Mouse (Mus musculus) forebrain, embryonic 12.5 days (tissue): Measurements from ENCODE around the gene Ncoa6. TPM values are rescaled to one million over a fixed set of nuclear protein-coding genes. Genes with fewer than 3 reads are reported as not detected.

ENCODE experiments used
- ATAC-seq: fragments of 200-750 bp; cut with Nextera tagmentation; 2 replicates; pipeline ENCODE4 v1.8.0; 2017; ENCODE audit warnings: moderate TSS enrichment; ENCODE audit not compliant: low FRiP score
- H3K27ac ChIP-seq: fragments of 300-500 bp; sonication (generic); 2 replicates; pipeline ENCODE4 v1.5.1; 2016; ENCODE audit warnings: mild to moderate bottlenecking
- H3K27me3 ChIP-seq: fragments of 300-500 bp; sonication (generic); 2 replicates; pipeline ENCODE4 v1.6.1; 2016; ENCODE audit warnings: mild to moderate bottlenecking
- H3K36me3 ChIP-seq: fragments of 300-500 bp; sonication (generic); replicated peaks from 2 replicates; pipeline ENCODE4 v1.6.1; 2016; ENCODE audit warnings: mild to moderate bottlenecking
- H3K4me1 ChIP-seq: fragments of 300-500 bp; sonication (generic); 2 replicates; pipeline ENCODE4 v1.6.1; 2016
- H3K4me2 ChIP-seq: fragments of 300-500 bp; sonication (generic); 2 replicates; pipeline ENCODE4 v1.6.1; 2016; ENCODE audit warnings: mild to moderate bottlenecking, moderate library complexity
- H3K4me3 ChIP-seq: fragments of 300-500 bp; sonication (generic); replicated peaks from 2 replicates; pipeline ENCODE4 v1.5.1; 2016; ENCODE audit warnings: mild to moderate bottlenecking
- H3K9ac ChIP-seq: fragments of 300-500 bp; sonication (generic); 2 replicates; pipeline ENCODE4 v1.6.1; 2016; ENCODE audit warnings: mild to moderate bottlenecking
- H3K9me3 ChIP-seq: fragments of 300-500 bp; sonication (generic); 2 replicates; pipeline ENCODE4 v1.6.1; 2016
- WGBS: fragments of 180-500 bp; shearing (Covaris S2); methylation state at CpG from one replicate; pipeline ENCODE4 v1.1.7; 2016; 5-methylcytosine and 5-hydroxymethylcytosine counted together
- polyA plus RNA-seq: library from polyadenylated mRNA; unstranded; fragments of >200 nt; fragmentation: Nextera tagmentation; extraction: Ambion mirVana; gene quantifications from 2 replicates; pipeline ENCODE4 v1.2.1, GENCODE M21; 2016

Gene Ncoa6
- polyA plus RNA-seq, 1 experiment from 2014 or later, result 37.8 TPM

- Histone ChIP-seq H3K4me3 (no peak overlapping the region), H3K36me3 (peaks cover 50% of the 10 kb centered on the region), H3K9ac (no peak overlapping the region), H3K27ac (no peak overlapping the region), H3K4me1 (no peaks in the 10 kb centered on the region), H3K4me2 (no peak overlapping the region), H3K27me3 (no peaks in the 10 kb centered on the region), H3K9me3 (no peaks in the 10 kb centered on the region)
- no peak for ATAC-seq
- 99% methylated on average over 4 of the region's 4 CpGs for WGBS
These were observed 71.8 kb downstream of the Ncoa6 start for GRCm38 (mm10) chr2:155401926-155402325.

- H3K4me1 ChIP-seq, result no peaks in the 10 kb centered on the region
- no peak overlapping the region for H3K27ac ChIP-seq
- ATAC-seq, result no peak
- no peak overlapping the region for H3K4me2 ChIP-seq
- H3K4me3 ChIP-seq, result no peak overlapping the region
- H3K9me3 ChIP-seq, result no peaks in the 10 kb centered on the region
- H3K27me3 ChIP-seq, result no peaks in the 10 kb centered on the region
- peaks cover 38% of the 10 kb centered on the region for H3K36me3 ChIP-seq
- no peak overlapping the region for H3K9ac ChIP-seq
These were observed 73.4 kb downstream of the Ncoa6 start for GRCm38 (mm10) chr2:155400276-155400675.

- Histone ChIP-seq H3K4me3 (no peak overlapping the region), H3K9me3 (no peaks in the 10 kb centered on the region), H3K4me2 (no peak overlapping the region), H3K4me1 (no peaks in the 10 kb centered on the region), H3K36me3 (peaks cover 38% of the 10 kb centered on the region), H3K27me3 (no peaks in the 10 kb centered on the region), H3K9ac (no peak overlapping the region), H3K27ac (no peak overlapping the region)
- WGBS, result 88% methylated on average over 5 of the region's 5 CpGs
- no peak for ATAC-seq
These were observed 79.1 kb downstream of the Ncoa6 start for GRCm38 (mm10) chr2:155394586-155394985.

- no peak overlapping the region for H3K9ac ChIP-seq
- H3K27me3 ChIP-seq, result no peaks in the 10 kb centered on the region
- H3K4me3 ChIP-seq, result no peak overlapping the region
- no peaks in the 10 kb centered on the region for H3K9me3 ChIP-seq
- 97% methylated on average over 2 of the region's 2 CpGs for WGBS
- H3K4me2 ChIP-seq, result no peak overlapping the region
- no peak for ATAC-seq
- H3K36me3 ChIP-seq, result peaks cover 48% of the 10 kb centered on the region
- H3K4me1 ChIP-seq, result peaks cover 26% of the 10 kb centered on the region
- no peak overlapping the region for H3K27ac ChIP-seq
These were observed 85.1 kb downstream of the Ncoa6 start for GRCm38 (mm10) chr2:155388573-155388972.

- no peak for ATAC-seq
- Histone ChIP-seq H3K9ac (peak overlapping the region; percentile 45; the same call in 1 of the 2 replicates), H3K36me3 (peaks cover 48% of the 10 kb centered on the region), H3K9me3 (no peaks in the 10 kb centered on the region), H3K4me3 (no peak overlapping the region), H3K27me3 (no peaks in the 10 kb centered on the region), H3K4me1 (peaks cover 40% of the 10 kb centered on the region), H3K4me2 (no peak overlapping the region), H3K27ac (no peak overlapping the region)
- WGBS, result 53% methylated on average over 4 of the region's 4 CpGs
These were observed 86.6 kb downstream of the Ncoa6 start for GRCm38 (mm10) chr2:155387052-155387451.

GRCm38 (mm10) chr2:155386534-155386899, 87.2 kb downstream of the Ncoa6 start:
- Histone ChIP-seq H3K36me3 (peaks cover 48% of the 10 kb centered on the region), H3K4me2 (peak overlapping the region; percentile 37), H3K4me1 (peaks cover 40% of the 10 kb centered on the region), H3K9ac (peak overlapping the region; percentile 45), H3K27ac (no peak overlapping the region), H3K27me3 (no peaks in the 10 kb centered on the region), H3K4me3 (peak overlapping the region; percentile 8; the same call in 1 of the 2 replicates), H3K9me3 (no peaks in the 10 kb centered on the region)
- no peak for ATAC-seq
- 9% methylated on average over 27 of the region's 27 CpGs for WGBS

- H3K4me3 ChIP-seq, result peak overlapping the region; percentile 8; the same call in 1 of the 2 replicates
- 43% methylated on average over 18 of the region's 18 CpGs for WGBS
- no peaks in the 10 kb centered on the region for H3K9me3 ChIP-seq
- peak overlapping the region; percentile 45 for H3K9ac ChIP-seq
- H3K27me3 ChIP-seq, result peaks cover under 1% of the 10 kb centered on the region; the same call in 1 of the 2 replicates
- H3K4me2 ChIP-seq, result peak overlapping the region; percentile 37
- H3K27ac ChIP-seq, result no peak overlapping the region
- ATAC-seq, result no peak
- peaks cover 42% of the 10 kb centered on the region for H3K36me3 ChIP-seq
- H3K4me1 ChIP-seq, result peaks cover 41% of the 10 kb centered on the region
These were observed 87.8 kb downstream of the Ncoa6 start for GRCm38 (mm10) chr2:155385731-155386533.

GRCm38 (mm10) chr2:155385090-155385489, 88.6 kb downstream of the Ncoa6 start:
- Histone ChIP-seq H3K9me3 (no peaks in the 10 kb centered on the region), H3K27me3 (peaks cover 9% of the 10 kb centered on the region), H3K4me1 (peaks cover 49% of the 10 kb centered on the region), H3K36me3 (peaks cover 35% of the 10 kb centered on the region), H3K9ac (no peak overlapping the region), H3K27ac (no peak overlapping the region), H3K4me3 (no peak overlapping the region), H3K4me2 (0 out of 2 replicates have a peak overlapping the region, but pooled peaks have one; percentile 37)
- ATAC-seq, result no peak
- WGBS, result 19% methylated on average over 7 of the region's 7 CpGs

GRCm38 (mm10) chr2:155382791-155383438, 90.8 kb downstream of the Ncoa6 start:
- Histone ChIP-seq H3K27ac (no peak overlapping the region), H3K4me1 (peaks cover 51% of the 10 kb centered on the region), H3K9me3 (no peaks in the 10 kb centered on the region), H3K9ac (no peak overlapping the region; the same call in 1 of the 2 replicates), H3K27me3 (peaks cover 21% of the 10 kb centered on the region), H3K4me3 (peak overlapping the region; percentile 82), H3K4me2 (peak overlapping the region; percentile 78), H3K36me3 (peaks cover 16% of the 10 kb centered on the region)
- ATAC-seq, result no peak
- 83% methylated on average over 2 of the region's 2 CpGs for WGBS

- peak; percentile 28; the same call in 1 of the 2 replicates for ATAC-seq
- Histone ChIP-seq H3K4me3 (peak overlapping the region; percentile 82), H3K9ac (peak overlapping the region; percentile 90), H3K27me3 (peaks cover 24% of the 10 kb centered on the region), H3K9me3 (no peaks in the 10 kb centered on the region), H3K4me2 (peak overlapping the region; percentile 78), H3K36me3 (peaks cover 10% of the 10 kb centered on the region), H3K4me1 (peaks cover 51% of the 10 kb centered on the region), H3K27ac (peak overlapping the region; percentile 98)
- 21% methylated on average over 6 of the region's 6 CpGs for WGBS
These were observed 91.4 kb downstream of the Ncoa6 start for GRCm38 (mm10) chr2:155382332-155382700.

GRCm38 (mm10) chr2:155381643-155382331, 91.9 kb downstream of the Ncoa6 start:
- H3K27ac ChIP-seq, result peak overlapping the region; percentile 98
- no peaks in the 10 kb centered on the region for H3K9me3 ChIP-seq
- peak; percentile 94 for ATAC-seq
- peak overlapping the region; percentile 90 for H3K9ac ChIP-seq
- peaks cover 50% of the 10 kb centered on the region for H3K4me1 ChIP-seq
- H3K27me3 ChIP-seq, result peaks cover 24% of the 10 kb centered on the region
- peak overlapping the region; percentile 82 for H3K4me3 ChIP-seq
- peak overlapping the region; percentile 78 for H3K4me2 ChIP-seq
- H3K36me3 ChIP-seq, result peaks cover 5% of the 10 kb centered on the region
- WGBS, result 0% methylated on average over 68 of the region's 68 CpGs

GRCm38 (mm10) chr2:155381060-155381437, 92.6 kb downstream of the Ncoa6 start:
- Histone ChIP-seq H3K4me3 (peak overlapping the region; percentile 82), H3K4me1 (peaks cover 43% of the 10 kb centered on the region), H3K4me2 (peak overlapping the region; percentile 78), H3K27me3 (peaks cover 24% of the 10 kb centered on the region), H3K9me3 (no peaks in the 10 kb centered on the region), H3K27ac (peak overlapping the region; percentile 98), H3K9ac (peak overlapping the region; percentile 90), H3K36me3 (no peaks in the 10 kb centered on the region; the same call in 1 of the 2 replicates)
- 1% methylated on average over 11 of the region's 11 CpGs for WGBS
- ATAC-seq, result no peak
